Mouse (Mus musculus): ENCODE measurements around the gene Kcng1. TPM values are rescaled to one million over a fixed set of nuclear protein-coding genes. Genes with fewer than 3 reads are reported as not detected.

Gene Kcng1
- total RNA-seq, 2 experiments from 2014 or later: 0.25 to 0.48 TPM

DNA sequence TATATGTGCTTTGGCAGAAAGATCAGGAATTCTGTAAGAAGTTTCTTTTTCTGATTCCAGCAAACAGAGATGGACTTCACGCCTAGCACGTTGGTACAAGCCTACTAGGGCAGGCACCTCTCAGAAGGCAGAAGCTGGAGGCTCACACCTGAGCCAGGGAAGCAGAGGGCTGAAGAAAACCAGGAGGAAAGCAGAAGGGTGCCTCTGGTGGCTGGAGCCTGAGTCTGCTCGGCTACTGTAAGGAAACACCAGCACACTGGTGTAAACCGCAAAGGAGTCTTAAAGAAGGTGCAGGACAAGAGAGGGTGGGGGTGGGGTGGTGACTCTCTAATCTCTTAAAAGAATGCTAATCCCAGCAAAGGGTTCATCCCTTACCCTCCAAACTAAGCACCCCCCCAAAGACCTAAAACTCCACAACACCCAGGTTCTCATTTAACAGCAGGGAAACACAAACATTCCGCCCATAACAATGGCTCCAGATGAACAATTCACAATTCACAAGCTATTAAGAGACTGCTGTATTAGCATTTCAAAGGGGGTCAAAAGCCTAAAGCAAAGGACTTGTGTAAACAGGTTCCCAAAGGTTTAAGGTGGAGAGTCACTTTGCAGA lies 67.6 kb downstream of the Kcng1 start:
- DNase-seq (ENCODE audit: low spot score in 2 of 2): no peak

Other genes with a start within 250 kb of the Kcng1 start
- gene Pard6b, start 200.7 kb downstream of the Kcng1 start, total RNA-seq (2021): 1 to 10 TPM; 2.7 to 9.6 TPM
- gene Adnp, start 74.6 kb downstream of the Kcng1 start, total RNA-seq (2021): 10 to 100 TPM; 81.3 to 94.6 TPM
- gene Gm20716, start 51.4 kb downstream of the Kcng1 start, total RNA-seq (2021): 10 to 100 TPM; 34.4 to 43.4 TPM
- 100 to 1,000 TPM in 1 of 2 experiments, 10 to 100 TPM in 1; 93.0 to 109 TPM for gene Dpm1, start 51.1 kb downstream of the Kcng1 start, total RNA-seq (2021)
- 10 to 100 TPM; 13.4 to 13.6 TPM for gene Mocs3, start 51.1 kb downstream of the Kcng1 start, total RNA-seq (2021)

Measured in adrenal gland, postnatal 4 days (tissue).